Comparison of ENCODE assay signal across 8 mouse cellular contexts in genomic region chr6:135362459-135363159, GRCm38 (mm10). TPM values are rescaled to one million over a fixed set of nuclear protein-coding genes. Genes with fewer than 3 reads are reported as not detected.
DNase-seq lines count a peak whose midpoint lies in the region; ATAC-seq and TF ChIP-seq lines count a peak whose summit lies in the region.

Gene Emp1 (plus strand): TSS chr6:135362545.

- DNase-seq in thymus, postnatal 25 days: peak; percentile 31
- DNase-seq in thymus, postnatal 10 days (ENCODE audit: low spot score in 2 of 2): no peak
- peak; percentile 99 for DNase-seq in fibroblast of lung, adult 2 months (ENCODE audit: low read depth)
- DNase-seq in kidney, postnatal 0 days (ENCODE audit: low spot score): peak; percentile 86
- peak; percentile 68 for DNase-seq in ovary, adult 18-20 months (ENCODE audit: low spot score)

- no peaks in the 10 kb centered on the region for H3K36me3 ChIP-seq in heart, embryonic 16.5 days (ENCODE audit: control insufficient read depth, insufficient read depth)
- no peaks in the 10 kb centered on the region for H3K36me3 ChIP-seq in kidney, postnatal 0 days (ENCODE audit: insufficient read depth, low read length)
- H3K36me3 ChIP-seq in lung, embryonic 16.5 days (ENCODE audit: control insufficient read depth, insufficient read depth, low read length): peaks cover 6% of the 10 kb centered on the region

- H3K27ac ChIP-seq in heart, embryonic 16.5 days (ENCODE audit: low read length): peak within 1 kb of the TSS; percentile 92
- H3K27ac ChIP-seq in kidney, postnatal 0 days: peak within 1 kb of the TSS; percentile 95
- peak within 1 kb of the TSS; percentile 87 for H3K27ac ChIP-seq in lung, embryonic 16.5 days (ENCODE audit: low read length)

- peaks cover 15% of the 10 kb centered on the region for H3K4me1 ChIP-seq in heart, embryonic 16.5 days (ENCODE audit: control insufficient read depth, insufficient read depth, low read length)
- H3K4me1 ChIP-seq in kidney, postnatal 0 days (replicated peaks; ENCODE audit: insufficient read depth, low read length): peaks cover 31% of the 10 kb centered on the region
- H3K4me1 ChIP-seq in lung, embryonic 16.5 days (replicated peaks; ENCODE audit: control insufficient read depth, insufficient read depth, low read length): peaks cover 53% of the 10 kb centered on the region

- ATAC-seq in heart, embryonic 16.5 days (replicated peaks; ENCODE audit: extremely low read depth, insufficient read depth, low FRiP score): peak; percentile 51
- peak; percentile 47 for ATAC-seq in kidney, postnatal 0 days (replicated peaks; ENCODE audit: low FRiP score, low read depth)
- peak; percentile 31 for ATAC-seq in lung, embryonic 16.5 days (ENCODE audit: low read depth)
- no peak for ATAC-seq in erythroid progenitor cell, adult 5-6 weeks (replicated peaks; ENCODE audit: low FRiP score, poor library complexity, severe bottlenecking)

- no peaks in the 10 kb centered on the region for H3K9me3 ChIP-seq in heart, embryonic 16.5 days (replicated peaks; ENCODE audit: control insufficient read depth, low read length)
- H3K9me3 ChIP-seq in kidney, postnatal 0 days (replicated peaks; ENCODE audit: low read length): no peaks in the 10 kb centered on the region
- no peaks in the 10 kb centered on the region for H3K9me3 ChIP-seq in lung, embryonic 16.5 days (ENCODE audit: control insufficient read depth, low read length)

- 21% methylated on average over 13 of the region's 13 CpGs for WGBS in heart, embryonic 16.5 days
- 8% methylated on average over 13 of the region's 13 CpGs for WGBS in kidney, postnatal 0 days
- 5% methylated on average over 13 of the region's 13 CpGs for WGBS in lung, embryonic 16.5 days

- TF ChIP-seq CTCF in kidney, postnatal 0 days (IDR thresholded peaks at IDR 0.05; ENCODE audit: low read depth): 0 out of 2 replicates have a peak, but pooled peaks have one; percentile 11

- H3K4me2 ChIP-seq in heart, embryonic 16.5 days (ENCODE audit: low read depth, low read length): peak within 1 kb of the TSS; percentile 56
- H3K4me2 ChIP-seq in kidney, postnatal 0 days (ENCODE audit: low read length): peak within 1 kb of the TSS; percentile 59
- peak within 1 kb of the TSS; percentile 52 for H3K4me2 ChIP-seq in lung, embryonic 16.5 days (ENCODE audit: low read depth, low read length)

- H3K9ac ChIP-seq in heart, embryonic 16.5 days (ENCODE audit: low read length): peak within 1 kb of the TSS; percentile 76
- peak within 1 kb of the TSS; percentile 67 for H3K9ac ChIP-seq in kidney, postnatal 0 days (ENCODE audit: low read depth, low read length)
- peak within 1 kb of the TSS; percentile 70 for H3K9ac ChIP-seq in lung, embryonic 16.5 days (ENCODE audit: low read length)

- H3K27me3 ChIP-seq in heart, embryonic 16.5 days (ENCODE audit: control insufficient read depth, insufficient read depth, low read length): no peaks in the 10 kb centered on the region
- no peaks in the 10 kb centered on the region for H3K27me3 ChIP-seq in kidney, postnatal 0 days (ENCODE audit: insufficient read depth, low read length)
- H3K27me3 ChIP-seq in lung, embryonic 16.5 days (ENCODE audit: control insufficient read depth, insufficient read depth, low read depth, low read length): no peaks in the 10 kb centered on the region

- peak within 1 kb of the TSS; percentile 59 for H3K4me3 ChIP-seq in heart, embryonic 16.5 days (ENCODE audit: low read length)
- H3K4me3 ChIP-seq in kidney, postnatal 0 days (replicated peaks; ENCODE audit: low read depth, low read length): peak within 1 kb of the TSS; percentile 51
- peak within 1 kb of the TSS; percentile 48 for H3K4me3 ChIP-seq in lung, embryonic 16.5 days (ENCODE audit: low read length)

RNA-seq across cellular contexts. Expression of gene Emp1, which starts in this region (rescaled TPM):
- 48.5 and 51.9 TPM in 2 replicates for polyA plus RNA-seq in heart, embryonic 16.5 days (2015; fragmentation: Nextera tagmentation; extraction: Ambion mirVana)
- polyA plus RNA-seq in kidney, postnatal 0 days (2015; fragmentation: Nextera tagmentation; extraction: Ambion mirVana): 54.7 and 55.7 TPM in 2 replicates
- polyA plus RNA-seq in lung, embryonic 16.5 days (2015; fragmentation: Nextera tagmentation; extraction: Ambion mirVana): 114 TPM in 2 replicates
- 3.2 TPM in 1 of 2 replicates, not detected in the other for total RNA-seq in erythroid progenitor cell, adult 5-6 weeks (2015; ENCODE audit: low replicate concordance)
- total RNA-seq in erythroid progenitor cell, adult 5-6 weeks (2017; ENCODE audit: low replicate concordance): 0.77 and 2.0 TPM in 2 replicates

Comparison
In these comparisons a context has a peak if more than half of its experiments do, and no peak if none do; other contexts are left out.
1. DNase-seq: peak in thymus, postnatal 25 days (single experiment), fibroblast of lung, adult 2 months (single experiment), kidney, postnatal 0 days (single experiment) and ovary, adult 18-20 months (single experiment); none in thymus, postnatal 10 days (0 of 2).
2. Peak in every context shown above with its lines, with median percentiles within 50 percentile points of each other: H3K27ac ChIP-seq, H3K4me2 ChIP-seq, H3K4me3 ChIP-seq and H3K9ac ChIP-seq.